Mouse (Mus musculus) G1E (cell line): ENCODE measurements at regions not wholly inside any gene's neighbourhood (a gene's known extent, or its start where the extent isn't known, plus 50 kb on each side); places are given as distances from the start of the nearest gene placed in this dataset.

Experiments
- ATAC-seq: 2 replicates; pipeline ENCODE4 v1.8.0; 2016; ENCODE audit warnings: mild to moderate bottlenecking; ENCODE audit not compliant: insufficient number of reproducible peaks, poor library complexity, low FRiP score, severe bottlenecking; ENCODE audit errors: extremely low read depth
- DNase-seq: peaks from one replicate; pipeline ENCODE4 v3.0.0; 2012; ENCODE audit warnings: low spot score
- H3K27me3 ChIP-seq: 2 replicates; pipeline ENCODE4 v1.6.1; 2012; ENCODE audit warnings: mild to moderate bottlenecking, low read length, inconsistent platforms; ENCODE audit not compliant: insufficient read depth
- H3K36me3 ChIP-seq: replicated peaks from 2 replicates; pipeline ENCODE3; 2012; ENCODE audit warnings: mild to moderate bottlenecking, inconsistent platforms
- H3K4me1 ChIP-seq: 2 replicates; pipeline ENCODE4 v1.6.1; 2012; ENCODE audit warnings: low read depth, low read length, inconsistent platforms, mixed read lengths; ENCODE audit not compliant: insufficient read depth
- H3K4me3 ChIP-seq: 2 replicates; pipeline ENCODE4 v1.5.1; 2012; ENCODE audit warnings: low read depth, mild to moderate bottlenecking, inconsistent platforms, low read length, moderate library complexity, mixed read lengths
- H3K9me3 ChIP-seq: replicated peaks from 2 replicates; pipeline ENCODE4 v1.6.1; 2012; ENCODE audit warnings: inconsistent platforms
- CTCF ChIP-seq: IDR thresholded peaks from 2 replicates; pipeline ENCODE4 v1.5.1; 2012; ENCODE audit warnings: low read depth, low read length, inconsistent platforms, mixed read lengths
- GATA1 ChIP-seq: IDR thresholded peaks from 2 replicates; pipeline ENCODE4 v1.6.1; 2012; ENCODE audit warnings: borderline replicate concordance, low read length, inconsistent platforms, mixed read lengths
- GATA2 ChIP-seq: IDR thresholded peaks from 2 replicates; pipeline ENCODE4 v1.6.1; 2012; ENCODE audit warnings: low read depth, low read length, inconsistent platforms, borderline replicate concordance
- POLR2AphosphoS5 ChIP-seq: IDR thresholded peaks from 2 replicates; pipeline ENCODE4 v1.6.1; 2012; ENCODE audit warnings: low read depth, low read length, inconsistent platforms; ENCODE audit not compliant: insufficient replicate concordance
- TAL1 ChIP-seq: conservative IDR thresholded peaks from 2 replicates; pipeline ENCODE4 v1.6.1; 2012; ENCODE audit warnings: low read depth, low read length, inconsistent platforms, mixed read lengths

DNA sequence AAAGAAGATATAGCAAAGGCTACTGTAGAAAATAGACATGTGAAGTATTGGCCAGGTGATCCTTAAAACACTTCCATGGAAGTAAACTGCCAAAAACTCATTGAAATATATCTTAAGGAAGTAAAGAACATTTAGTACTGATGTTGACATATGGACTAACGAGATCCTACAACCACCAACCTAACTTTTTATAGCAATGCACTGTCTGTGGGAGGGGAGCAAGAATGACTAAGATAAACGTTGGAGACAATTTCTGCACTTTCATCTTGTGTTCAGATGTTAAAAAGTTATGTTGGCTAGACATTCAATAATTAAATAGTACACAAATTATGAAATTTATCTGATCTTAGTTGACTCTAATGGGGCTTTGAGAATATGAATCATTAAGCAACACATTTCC, 534.5 kb upstream of the Nova1 start:
- H3K36me3 ChIP-seq: no peaks in the 10 kb centered on the region

GRCm38 (mm10) chr12:47351229-47351628, 532.5 kb upstream of the Nova1 start:
- Histone ChIP-seq H3K36me3 (no peaks in the 10 kb centered on the region), H3K27me3 (no peaks in the 10 kb centered on the region), H3K9me3 (no peaks in the 10 kb centered on the region), H3K4me3 (no peak overlapping the region), H3K4me1 (no peaks in the 10 kb centered on the region)
- ATAC-seq: peak; percentile 82
- TF ChIP-seq CTCF (no peak), POLR2AphosphoS5 (no peak), GATA1 (no peak), GATA2 (no peak), TAL1 (0 out of 2 replicates have a peak, but pooled peaks have one; percentile 11)
- DNase-seq: no peak

More for the DNA sequence above, 534.5 kb upstream of the Nova1 start:
- Histone ChIP-seq H3K4me1 (no peaks in the 10 kb centered on the region), H3K4me3 (no peak overlapping the region), H3K9me3 (no peaks in the 10 kb centered on the region), H3K27me3 (no peaks in the 10 kb centered on the region)
- DNase-seq (no peak), ATAC-seq (no peak)
- TF ChIP-seq POLR2AphosphoS5 (no peak), GATA2 (no peak), TAL1 (no peak), CTCF (no peak), GATA1 (no peak)

DNA sequence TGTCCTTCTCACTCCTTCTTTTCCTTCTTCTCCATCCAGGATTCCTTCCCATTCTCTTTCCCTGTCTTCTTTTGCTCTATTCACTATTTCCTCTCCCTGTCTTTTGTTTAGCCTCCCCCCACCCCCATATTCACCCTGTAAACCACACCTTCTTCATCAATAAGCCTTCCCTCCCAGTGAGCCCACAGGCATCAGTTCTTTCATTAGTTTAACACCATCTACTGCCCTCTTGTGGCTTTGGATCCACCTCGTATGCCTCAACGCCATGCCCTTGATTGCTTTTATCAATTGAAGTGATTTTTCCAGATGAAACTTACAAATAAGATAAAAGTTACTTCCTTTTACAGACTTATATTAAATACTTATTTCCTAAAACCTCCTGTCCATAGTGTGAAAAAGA, 494.7 kb upstream of the Nova1 start:
- ATAC-seq: no peak
- H3K4me1 ChIP-seq: no peaks in the 10 kb centered on the region
- DNase-seq: no peak
- H3K4me3 ChIP-seq: no peak overlapping the region
- H3K9me3 ChIP-seq: no peaks in the 10 kb centered on the region
- no peaks in the 10 kb centered on the region for H3K36me3 ChIP-seq
- no peak for TF ChIP-seq TAL1
- no peak for TF ChIP-seq CTCF
- TF ChIP-seq GATA2: no peak
- H3K27me3 ChIP-seq: no peaks in the 10 kb centered on the region

- TF ChIP-seq POLR2AphosphoS5 (no peak), GATA2 (no peak)
- Histone ChIP-seq H3K4me1 (0 out of 2 replicates have a peak, but pooled peaks cover 2% of the 10 kb centered on the region), H3K9me3 (no peaks in the 10 kb centered on the region), H3K36me3 (no peaks in the 10 kb centered on the region), H3K4me3 (no peak overlapping the region), H3K27me3 (no peaks in the 10 kb centered on the region)
- DNase-seq (no peak), ATAC-seq (no peak)
These were observed 457.2 kb upstream of the Nova1 start for GRCm38 (mm10) chr12:47275904-47276303.

DNA sequence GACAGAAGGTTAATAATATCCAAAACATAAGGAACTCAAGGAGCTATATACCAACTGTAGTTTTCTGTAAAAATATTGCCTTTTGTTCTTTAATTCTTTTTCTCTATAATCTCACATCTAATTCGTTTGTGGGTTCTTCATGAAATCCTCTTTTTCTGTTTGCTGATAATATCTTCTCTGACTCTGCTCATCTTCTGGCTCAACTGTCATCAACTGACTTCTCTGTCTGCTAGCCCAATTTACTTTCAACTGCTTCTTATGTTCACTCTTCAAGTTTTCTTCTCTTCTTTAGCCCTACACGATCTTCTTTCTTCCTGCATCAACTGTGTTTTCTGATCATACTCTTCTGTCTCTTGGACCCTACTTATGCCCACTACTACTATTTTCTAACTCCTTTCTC, 453.6 kb upstream of the Nova1 start:
- ATAC-seq (peak; percentile 58), DNase-seq (no peak)
- TF ChIP-seq GATA2 (no peak), TAL1 (no peak), CTCF (no peak), GATA1 (no peak), POLR2AphosphoS5 (no peak)
- no peak overlapping the region for H3K4me3 ChIP-seq
- H3K4me1 ChIP-seq: 0 out of 2 replicates have a peak, but pooled peaks cover 2% of the 10 kb centered on the region
- no peaks in the 10 kb centered on the region for H3K27me3 ChIP-seq
- H3K9me3 ChIP-seq: no peaks in the 10 kb centered on the region
- H3K36me3 ChIP-seq: no peaks in the 10 kb centered on the region

DNA sequence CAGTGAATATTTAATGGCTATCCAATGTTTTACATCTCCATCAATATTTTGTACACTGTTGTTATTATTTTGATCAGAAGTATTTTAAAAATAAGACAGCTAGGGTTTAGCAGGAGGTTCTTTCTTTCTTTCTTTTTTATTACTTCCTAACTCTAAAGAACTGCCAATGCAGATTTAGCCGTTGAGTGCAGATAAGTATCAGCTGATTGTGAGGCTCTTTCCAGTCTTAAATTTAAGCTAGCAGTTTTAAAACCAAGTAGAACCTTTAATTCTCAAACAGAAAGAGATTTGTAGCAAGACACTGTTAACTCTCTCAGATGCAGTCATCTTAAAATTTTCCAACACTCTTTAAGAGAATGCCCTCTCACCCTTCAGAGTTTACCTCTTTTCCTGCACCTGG, 445.4 kb upstream of the Nova1 start:
- no peaks in the 10 kb centered on the region for H3K27me3 ChIP-seq
- H3K36me3 ChIP-seq: no peaks in the 10 kb centered on the region
- DNase-seq: no peak
- TF ChIP-seq CTCF (no peak), GATA1 (no peak), GATA2 (no peak), TAL1 (no peak), POLR2AphosphoS5 (no peak)
- H3K4me3 ChIP-seq: no peak overlapping the region
- H3K9me3 ChIP-seq: no peaks in the 10 kb centered on the region
- no peaks in the 10 kb centered on the region for H3K4me1 ChIP-seq
- no peak; the same call in 1 of the 2 replicates for ATAC-seq

- no peak overlapping the region for H3K4me3 ChIP-seq
- ATAC-seq: no peak
- H3K36me3 ChIP-seq: no peaks in the 10 kb centered on the region
- H3K27me3 ChIP-seq: no peaks in the 10 kb centered on the region
- no peak for TF ChIP-seq GATA1
- no peak for TF ChIP-seq GATA2
- no peak for TF ChIP-seq TAL1
- TF ChIP-seq POLR2AphosphoS5: no peak
- TF ChIP-seq CTCF: no peak
- no peak for DNase-seq
- no peaks in the 10 kb centered on the region for H3K4me1 ChIP-seq
- no peaks in the 10 kb centered on the region for H3K9me3 ChIP-seq
These were observed 444.7 kb upstream of the Nova1 start for GRCm38 (mm10) chr12:47263408-47263807.
